Mouse (Mus musculus): Measurements from ENCODE around the gene Cdk19.

DNA sequence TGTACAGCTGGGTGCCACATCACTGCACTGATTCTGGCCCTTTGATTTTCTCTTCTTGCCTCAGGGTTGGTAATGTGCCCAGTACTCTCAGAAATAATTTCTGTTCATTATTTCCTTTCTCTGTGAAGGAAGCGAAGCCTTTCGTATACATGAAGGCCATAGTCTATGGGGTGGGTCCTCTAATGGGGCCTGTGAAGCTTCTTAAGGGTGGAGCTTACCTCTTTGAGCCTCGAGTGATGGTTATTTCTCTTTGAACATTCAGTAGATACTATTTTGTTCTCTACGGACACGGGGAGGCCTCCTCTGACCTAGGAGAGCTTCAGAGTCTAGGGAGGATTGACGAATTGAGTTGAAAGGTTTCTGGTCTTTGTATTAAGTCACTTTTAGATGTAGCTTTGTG lies 142.9 kb downstream of the Cdk19 start:
- no peak for TF ChIP-seq CTCF (IDR thresholded peaks at IDR 0.05; ENCODE audit: extremely low read depth, insufficient read length, insufficient replicate concordance, low read depth, low read length)
- TF ChIP-seq POLR2A (IDR thresholded peaks at IDR 0.05; ENCODE audit: low read depth, low read length): no peak
